Mouse (Mus musculus) c-Kit-positive CD71-positive TER-119-positive erythroid progenitor cells, embryonic 14.5 days (primary cell): Measurements from ENCODE around the gene Dnajb7.

Source experiments
- DNase-seq: peaks from one replicate; pipeline ENCODE4 v3.0.0-alpha.2; 2013; ENCODE audit warnings: low spot score

The Dnajb7 gene

DNA sequence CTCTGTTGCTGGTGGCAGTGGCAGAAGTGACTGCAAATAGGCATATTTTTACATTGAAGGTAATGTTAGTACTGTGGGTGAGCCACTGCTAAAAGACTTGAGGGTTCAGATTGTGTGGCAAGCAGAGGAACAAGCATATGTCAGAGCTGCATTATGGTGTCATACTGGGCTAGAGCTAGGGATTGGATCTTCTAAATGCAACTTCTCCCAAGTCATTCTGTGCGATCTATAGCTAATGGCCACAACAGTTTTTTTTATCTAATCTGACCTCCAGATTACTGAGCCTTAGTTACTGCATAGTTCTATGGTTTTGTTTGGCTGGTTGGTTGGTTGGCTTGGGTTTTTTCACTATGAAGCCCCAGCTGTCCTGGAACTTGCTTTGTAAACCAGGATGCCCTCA lies at the start of gene Dnajb7:
TSS of gene Dnajb7 (minus strand) at position 101 of the 400 bp plus-strand sequence.
- no peak for DNase-seq

DNA sequence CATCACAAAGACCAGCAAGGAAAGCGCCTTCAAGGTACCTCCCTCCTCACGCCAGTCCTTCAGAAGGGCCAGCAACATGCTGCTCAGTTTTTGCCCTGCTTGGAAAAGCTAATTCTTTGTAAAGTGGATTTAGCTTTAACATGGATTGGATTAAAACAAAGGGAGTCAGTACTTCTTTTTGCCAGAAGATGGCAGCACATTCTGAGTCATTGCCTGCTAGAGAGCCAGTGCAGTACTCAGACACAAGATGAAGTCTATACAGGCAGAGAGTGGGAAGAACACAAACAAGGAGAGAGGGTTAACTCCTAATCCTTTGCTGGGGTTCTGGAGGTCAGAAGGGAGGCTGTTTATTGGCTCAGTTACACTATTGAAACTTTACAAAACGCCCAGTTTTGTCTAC lies 40.4 kb upstream of the Dnajb7 start:
- peak; percentile 71 for DNase-seq

DNA sequence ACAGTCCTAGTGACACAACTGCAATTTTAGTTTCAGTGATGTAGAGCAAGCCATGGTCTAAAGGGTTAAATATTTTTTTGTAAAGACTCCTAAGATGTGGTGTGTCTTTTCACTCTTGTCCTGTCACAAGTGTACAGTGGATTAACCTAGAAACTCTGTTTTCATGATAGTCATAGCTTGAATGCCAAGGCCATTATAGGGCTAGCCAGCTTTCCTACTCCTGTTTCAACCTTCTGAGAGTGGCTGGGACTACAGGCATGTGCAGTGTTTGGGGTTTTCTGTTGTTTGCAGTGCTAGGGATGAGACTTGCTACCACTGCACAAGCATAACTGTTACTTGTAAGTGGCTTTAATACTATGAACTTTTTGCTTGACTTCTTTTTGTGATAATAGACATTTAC lies 31.1 kb upstream of the Dnajb7 start:
- DNase-seq, result no peak

DNA sequence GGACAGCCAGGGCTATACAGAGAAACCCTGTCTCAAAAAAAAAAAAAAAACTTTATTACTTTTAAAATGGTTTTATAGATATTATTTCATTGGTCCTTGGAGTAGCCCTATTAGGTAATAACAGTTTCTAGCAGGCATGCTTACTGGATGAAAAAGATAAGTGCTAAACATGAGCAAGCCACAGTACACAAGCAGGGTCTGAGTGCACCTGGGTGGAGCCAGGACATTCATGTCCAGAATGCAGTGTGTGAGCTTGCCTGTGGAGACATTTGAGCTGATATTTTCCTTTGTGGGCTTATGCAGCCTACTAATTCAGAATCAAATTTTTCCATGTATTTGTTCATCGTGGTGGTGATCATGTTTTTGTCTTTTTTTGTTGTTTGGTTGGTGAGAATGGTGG lies 30.2 kb upstream of the Dnajb7 start:
- DNase-seq, result no peak

DNA sequence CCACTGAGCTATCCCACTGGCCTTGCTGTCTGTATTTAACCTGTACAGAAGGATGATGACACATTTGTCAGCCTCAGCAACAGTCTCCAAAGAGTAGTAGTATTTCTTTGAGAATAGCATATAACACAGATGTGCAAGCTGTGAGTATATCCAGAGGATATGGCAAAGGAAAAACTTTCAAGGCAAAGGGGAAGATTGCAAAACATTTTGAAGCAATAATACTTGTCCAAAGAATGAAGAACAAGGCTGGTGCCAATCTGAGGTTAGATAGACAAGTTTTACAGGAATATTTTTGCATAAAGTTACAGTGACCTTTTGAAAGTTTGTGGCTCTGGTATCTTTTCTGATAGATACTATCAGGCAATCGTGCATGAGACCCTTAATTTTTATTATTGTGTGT lies 23.1 kb upstream of the Dnajb7 start:
- no peak for DNase-seq

DNA sequence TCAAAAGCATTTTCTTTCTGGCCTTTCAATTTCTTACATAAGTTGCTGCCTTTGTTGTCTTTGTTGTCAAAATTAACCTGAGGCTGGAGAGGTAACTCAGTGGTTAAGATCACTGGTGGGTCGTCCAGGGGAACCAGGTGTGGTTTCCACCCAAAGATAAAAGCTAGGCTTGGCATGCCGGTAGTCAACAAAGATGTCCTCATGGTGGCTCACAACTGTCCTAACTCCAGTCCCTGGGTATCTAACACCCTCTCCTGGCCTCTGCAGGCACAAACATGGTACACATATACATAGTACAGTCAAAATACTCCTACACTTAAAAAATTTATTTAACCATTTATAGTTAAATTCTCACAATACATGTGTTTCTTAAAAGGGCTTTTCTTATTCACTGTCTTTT lies 19.8 kb upstream of the Dnajb7 start:
- no peak for DNase-seq

DNA sequence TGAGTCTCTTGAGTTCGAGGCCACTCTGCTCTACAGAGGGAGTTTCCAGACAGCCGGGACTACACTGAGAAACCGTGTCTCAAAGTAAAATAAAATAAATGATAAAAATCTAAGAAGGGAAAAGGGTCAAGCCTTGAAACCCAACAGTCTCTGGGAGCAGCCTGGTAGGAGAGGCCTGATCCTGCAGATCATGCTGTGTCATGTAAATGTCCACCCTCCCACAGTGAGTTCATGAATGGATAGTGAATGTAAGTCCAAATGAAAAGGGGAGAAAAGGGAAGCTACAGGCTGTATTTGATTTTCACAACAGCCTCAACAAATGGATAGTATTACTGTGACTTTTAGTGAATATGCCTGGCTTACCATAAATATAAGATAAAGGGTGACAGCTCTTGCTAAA lies 17.2 kb upstream of the Dnajb7 start:
- no peak for DNase-seq

DNA sequence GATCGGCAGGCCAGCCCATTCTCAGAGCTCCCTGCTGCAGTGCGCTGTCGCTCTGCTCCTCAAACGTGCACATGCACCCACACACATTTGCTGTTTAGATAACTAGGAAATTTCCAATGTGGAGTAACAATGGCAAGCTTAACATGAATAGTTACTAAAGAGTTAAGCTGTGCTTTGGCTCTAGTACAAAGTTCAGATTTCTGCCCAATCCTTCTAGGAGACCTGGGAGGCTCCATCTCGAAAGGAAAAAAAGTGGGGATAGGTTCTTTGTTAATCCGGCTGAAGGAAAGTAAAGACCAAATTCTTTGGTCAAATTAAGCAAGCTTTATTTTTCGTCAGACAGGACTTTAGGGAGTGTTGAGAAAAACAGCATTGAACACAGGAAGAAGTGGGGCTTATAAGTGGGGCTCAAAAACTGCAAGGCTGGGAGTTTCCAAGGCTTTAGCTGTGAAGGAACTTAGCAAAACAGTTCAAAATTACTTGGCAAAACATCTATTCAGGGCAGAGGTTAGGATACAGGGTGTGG lies 14.1 kb upstream of the Dnajb7 start:
- DNase-seq, result no peak

DNA sequence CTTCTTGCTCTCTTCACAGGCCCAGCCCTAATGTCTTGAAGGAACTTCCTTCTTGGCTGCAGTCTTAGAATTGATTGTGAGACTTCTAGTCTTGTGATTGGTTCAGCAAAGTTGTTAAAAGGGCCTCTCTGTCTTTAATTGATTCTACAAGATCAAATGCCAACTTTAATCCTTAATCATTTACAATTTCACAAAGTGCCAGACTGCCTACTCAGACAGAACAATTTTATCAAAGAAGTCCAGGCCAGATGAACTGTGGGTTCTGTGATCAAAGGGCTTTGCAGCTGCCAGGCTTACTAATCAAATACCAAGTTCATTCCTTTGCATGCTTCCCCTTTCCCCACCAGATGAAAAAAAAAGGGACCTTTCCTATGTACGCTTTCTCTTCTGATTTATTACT lies 13.4 kb upstream of the Dnajb7 start:
- DNase-seq, result no peak

DNA sequence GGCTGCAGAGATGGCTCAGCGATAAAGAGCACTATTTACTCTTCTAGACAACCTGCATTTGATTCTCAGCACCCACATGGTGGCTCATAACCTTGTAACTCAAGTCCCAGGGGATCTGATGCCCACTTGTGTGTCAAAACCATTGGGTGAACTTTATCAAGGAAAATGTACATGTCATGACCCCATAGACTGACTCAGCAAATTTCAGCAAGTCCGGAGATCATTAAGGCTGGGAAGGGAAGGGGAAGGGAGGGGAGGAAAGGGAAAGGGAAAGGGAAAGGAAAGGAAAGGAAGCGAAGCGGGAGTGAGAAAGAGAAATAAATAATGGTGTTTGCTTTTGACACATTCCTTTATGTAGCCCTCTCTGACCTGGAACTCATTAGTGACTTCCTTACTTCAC lies 10.0 kb upstream of the Dnajb7 start:
- DNase-seq, result no peak

DNA sequence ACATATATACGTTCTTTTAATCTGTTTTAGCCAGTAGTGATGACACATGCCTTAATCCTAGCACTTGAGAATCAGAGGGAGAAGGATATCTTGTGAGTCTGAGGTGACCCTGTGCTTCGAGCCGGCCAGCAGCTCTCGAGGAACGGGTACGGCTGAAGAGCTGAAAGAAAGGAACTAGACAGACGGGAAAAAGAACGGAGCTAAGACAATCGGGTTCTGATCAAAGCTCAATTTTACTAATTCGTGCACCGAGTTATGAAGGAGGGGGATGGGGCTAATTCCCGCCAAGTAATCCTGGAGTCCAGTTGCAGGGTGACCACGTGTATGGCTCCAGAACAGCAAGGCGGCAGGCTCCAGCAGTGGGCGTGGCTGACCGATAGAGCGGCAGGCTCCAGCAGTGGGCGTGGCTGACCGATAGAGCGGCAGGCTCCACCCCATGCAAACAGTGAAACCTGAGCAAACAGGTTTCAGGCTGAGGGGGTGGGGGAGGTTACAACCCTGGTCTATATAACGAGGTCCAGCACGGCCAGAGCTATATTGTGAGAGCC lies 8.7 kb upstream of the Dnajb7 start:
- DNase-seq, result peak; percentile 44

DNA sequence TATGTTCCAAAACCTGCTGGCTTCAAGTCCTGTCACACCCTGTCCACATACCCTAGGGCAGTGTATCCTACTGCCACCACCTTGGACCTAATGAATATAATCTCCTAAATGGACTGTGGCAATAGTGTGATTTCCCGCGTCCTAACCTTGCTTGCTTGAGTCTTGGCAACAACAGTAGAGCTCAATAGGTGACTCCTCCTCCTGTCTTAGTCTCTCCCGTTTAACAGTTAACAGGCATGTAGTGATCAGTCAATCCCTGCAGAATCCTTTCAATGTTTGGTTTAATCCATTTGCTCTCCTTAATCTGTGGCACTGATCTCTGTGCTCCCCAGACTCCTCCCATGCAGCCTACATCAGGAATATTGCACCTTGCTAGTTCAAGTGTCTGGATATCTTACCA lies 3.1 kb downstream of the Dnajb7 start:
- no peak for DNase-seq

DNA sequence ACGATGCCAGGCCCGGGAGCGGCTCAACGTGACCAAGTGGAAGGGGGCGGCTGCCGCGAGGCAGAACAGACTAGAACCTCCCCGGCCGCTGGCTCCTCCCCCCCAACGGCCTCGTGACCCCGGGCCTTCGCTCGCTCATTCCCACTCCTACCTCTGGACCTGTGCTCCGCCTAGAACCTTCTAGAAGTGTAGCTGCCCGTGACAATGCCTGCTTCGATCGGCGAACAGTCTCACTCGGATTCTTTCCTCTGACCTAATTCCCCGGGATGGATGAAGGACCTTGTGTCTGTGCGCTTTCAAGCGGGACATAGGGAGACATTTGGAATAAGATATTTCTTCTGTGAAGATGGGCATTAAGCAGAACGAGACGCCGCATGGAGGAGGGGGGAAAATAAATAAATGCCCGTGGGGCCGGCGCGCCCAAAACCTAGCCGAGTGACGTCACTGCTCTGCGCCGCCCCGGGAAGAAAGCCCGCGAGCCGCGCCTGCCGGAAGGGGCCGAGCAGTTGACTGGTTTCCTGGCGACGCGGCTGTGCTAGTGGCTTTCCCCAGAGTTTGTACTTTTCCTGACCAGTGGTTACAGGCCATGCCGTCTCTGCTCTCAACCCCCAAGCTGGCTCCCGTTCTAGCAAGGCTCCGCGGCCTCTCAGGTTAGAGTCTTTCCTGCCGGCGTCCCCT lies 8.3 kb downstream of the Dnajb7 start, which contains the start of the genes St13 and Xpnpep3:
TSS of gene St13 (minus strand) at position 440 of the 678 bp plus-strand sequence.
TSS of gene Xpnpep3 (plus strand) at position 501 of the 678 bp plus-strand sequence.
- peak; percentile 96 for DNase-seq

DNA sequence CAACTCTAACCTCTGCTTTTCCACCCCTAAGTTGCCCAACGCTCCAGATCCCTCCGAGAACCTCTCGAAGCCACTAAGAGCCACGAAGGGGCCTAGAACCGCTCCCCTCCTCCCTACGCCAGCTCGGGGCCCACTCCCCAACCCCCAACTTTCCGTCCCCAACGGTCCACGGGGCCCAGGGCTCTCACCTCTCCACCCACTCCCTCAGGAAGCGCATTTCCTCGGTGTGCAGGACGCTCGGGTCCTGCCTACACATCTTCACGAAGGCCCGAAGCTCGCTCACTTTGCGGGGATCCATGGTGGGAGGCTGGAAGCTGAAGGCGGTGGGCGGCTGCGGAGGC lies 8.8 kb downstream of the Dnajb7 start:
- no peak for DNase-seq

DNA sequence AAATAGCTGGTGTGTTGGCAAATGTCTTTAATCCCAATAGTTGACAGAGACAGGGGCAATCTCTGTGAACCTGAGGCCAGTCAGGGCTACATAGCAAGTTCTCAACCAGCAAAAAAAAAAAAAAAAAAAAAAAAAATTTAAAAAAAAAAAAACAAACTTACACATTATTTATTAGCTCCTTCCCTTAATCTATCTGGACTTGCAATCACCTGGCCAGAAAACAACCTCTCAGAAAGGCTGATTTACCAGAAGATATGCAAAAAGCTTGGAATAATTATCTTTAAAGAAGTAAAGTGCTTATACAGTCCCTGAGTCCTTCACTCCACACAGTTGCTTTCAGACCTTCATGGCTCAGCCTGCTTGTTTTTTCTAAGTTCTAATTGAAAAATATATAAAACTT lies 9.9 kb downstream of the Dnajb7 start:
- no peak for DNase-seq

DNA sequence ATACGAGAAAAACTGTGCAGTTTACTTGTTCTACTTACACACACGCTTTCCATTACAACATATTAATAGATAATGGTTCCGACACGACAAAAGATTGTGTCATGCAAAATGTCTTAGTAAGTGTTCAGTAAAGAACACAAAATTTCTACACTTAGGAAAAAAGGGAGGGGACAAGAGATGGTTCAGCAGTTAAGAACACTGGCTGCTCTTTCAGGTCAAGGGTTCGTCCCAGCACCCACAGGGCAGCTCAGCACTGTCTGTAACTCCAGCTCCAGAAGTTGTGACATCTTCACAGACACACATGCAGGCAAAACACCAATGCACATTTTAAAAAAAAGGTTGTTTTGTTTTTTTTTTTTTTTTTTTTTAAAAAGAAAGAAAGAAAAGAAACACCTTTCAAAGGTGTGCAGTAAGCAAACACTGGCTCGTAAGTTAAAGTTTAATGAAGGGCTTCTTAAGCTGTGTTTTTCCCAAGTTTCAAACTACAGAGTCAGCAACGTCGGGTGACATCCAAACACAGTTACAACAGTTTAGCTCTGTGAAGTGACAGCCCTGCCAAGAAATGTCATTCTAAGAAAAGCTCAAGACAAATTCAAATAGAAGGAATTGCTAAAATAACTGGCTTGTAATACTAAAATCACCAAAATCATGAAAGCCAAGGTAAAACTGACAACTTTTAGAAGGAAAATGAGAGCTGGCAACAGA lies 13.7 kb downstream of the Dnajb7 start:
- DNase-seq, result no peak

DNA sequence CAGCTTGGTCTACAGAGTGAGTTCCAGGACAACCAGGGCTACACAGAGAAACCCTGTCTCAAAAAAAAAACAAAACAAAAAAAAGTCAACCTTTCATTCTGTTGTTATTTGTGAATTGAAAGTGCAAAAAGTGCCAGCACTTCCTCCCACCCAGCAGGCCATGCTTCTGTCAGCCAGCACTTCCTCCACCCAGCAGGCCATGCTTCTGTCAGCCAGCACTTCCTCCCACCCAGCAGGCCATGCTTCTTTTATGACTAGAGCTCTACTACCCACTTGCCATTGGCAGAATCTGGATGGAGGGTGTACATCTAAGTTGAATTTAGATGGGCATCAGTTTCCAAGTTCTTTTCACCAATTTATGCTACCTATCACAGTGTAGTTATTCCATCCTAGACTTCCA lies 15.1 kb downstream of the Dnajb7 start:
- no peak for DNase-seq

DNA sequence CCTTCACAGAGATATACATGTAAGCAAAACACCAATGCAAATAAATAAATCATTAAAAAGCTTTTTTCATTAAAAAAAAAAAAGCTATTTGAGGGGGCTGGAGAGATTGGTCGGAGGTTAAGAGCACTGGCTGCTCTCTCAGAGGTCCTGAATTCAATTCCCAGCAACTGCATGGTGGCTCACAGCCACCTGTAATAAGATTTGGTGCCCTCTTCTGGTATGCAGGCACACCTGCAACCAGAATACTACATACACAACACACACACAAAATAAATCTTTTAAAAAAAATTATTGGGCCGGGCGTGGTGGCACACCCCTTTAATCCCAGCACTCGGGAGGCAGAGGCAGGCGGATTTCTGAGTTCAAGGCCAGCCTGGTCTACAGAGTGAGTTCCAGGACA lies 21.8 kb downstream of the Dnajb7 start:
- DNase-seq, result no peak

DNA sequence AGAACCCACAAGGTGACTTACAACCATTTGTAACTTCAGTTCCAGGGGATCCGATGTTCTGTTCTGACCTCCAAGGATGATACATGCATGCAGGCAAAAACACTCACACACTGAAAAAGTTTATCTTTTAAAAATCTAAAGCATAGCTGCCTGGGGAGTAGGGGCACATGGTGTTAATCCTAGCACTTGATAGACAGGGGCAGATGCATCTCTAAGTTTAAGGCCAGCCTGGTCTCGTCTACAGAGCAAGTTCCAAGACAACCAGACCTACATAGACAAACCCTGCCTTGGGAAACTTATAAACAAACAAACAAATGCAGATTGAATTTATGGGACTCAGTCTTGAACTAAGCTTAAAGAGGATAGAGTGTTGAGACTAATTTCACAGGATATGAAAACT lies 29.3 kb downstream of the Dnajb7 start:
- no peak for DNase-seq

DNA sequence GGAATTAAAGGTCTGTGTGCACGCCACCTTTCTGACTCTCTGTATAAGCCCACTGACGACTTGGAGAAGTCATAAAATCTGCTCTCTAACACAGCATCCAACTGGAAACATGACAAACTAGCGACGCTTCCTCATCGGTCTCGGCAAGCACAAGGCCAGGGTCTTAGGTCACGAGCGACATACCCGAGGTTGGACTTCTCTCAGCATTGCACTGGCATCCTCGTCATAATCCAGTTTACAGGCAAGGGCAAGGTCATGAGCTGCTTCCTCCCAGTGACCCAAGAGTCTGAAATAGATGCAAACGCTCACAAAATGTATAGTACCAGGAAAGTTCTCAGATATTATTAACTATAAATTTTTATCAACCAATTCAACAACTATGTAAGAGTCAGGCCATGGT lies 33.5 kb downstream of the Dnajb7 start:
- DNase-seq, result no peak

DNA sequence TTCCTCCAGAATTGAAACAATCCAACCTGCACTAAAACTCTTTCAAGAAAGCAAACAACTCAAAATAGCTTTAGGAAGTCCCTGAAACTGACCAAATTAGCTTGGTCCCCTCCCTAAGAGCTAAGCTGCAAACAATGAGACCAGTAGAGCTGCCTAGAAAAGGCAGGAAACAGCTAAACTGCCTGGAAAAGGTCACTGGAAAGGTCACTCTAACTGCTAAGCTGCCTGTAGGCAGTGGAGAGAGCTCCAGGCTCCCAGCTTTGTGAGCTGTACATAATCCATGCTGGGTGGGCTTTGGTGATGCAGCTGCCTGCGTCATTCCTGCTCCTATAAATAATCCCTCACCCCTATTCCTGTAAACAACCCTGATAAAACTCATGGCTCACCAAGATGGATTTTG lies 37.7 kb downstream of the Dnajb7 start:
- DNase-seq, result no peak

DNA sequence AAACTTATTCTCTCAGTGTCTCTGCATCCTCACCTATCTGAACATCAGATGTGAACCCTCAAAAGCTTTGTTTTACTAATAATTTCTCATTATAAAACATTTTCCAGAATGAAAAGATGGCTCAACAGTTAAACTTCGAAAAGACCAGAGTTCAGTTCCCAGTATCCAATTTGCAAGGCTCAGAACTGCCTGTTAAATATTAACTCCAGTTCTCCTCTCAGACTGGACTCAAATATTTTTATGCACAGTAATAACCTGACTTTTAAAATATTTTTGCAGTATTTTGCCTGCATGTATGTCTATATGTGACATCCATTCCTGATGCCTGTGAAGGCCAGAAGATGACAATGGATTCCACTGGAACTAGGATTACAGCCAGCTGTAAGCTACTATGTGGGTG lies 39.5 kb downstream of the Dnajb7 start:
- no peak for DNase-seq

DNA sequence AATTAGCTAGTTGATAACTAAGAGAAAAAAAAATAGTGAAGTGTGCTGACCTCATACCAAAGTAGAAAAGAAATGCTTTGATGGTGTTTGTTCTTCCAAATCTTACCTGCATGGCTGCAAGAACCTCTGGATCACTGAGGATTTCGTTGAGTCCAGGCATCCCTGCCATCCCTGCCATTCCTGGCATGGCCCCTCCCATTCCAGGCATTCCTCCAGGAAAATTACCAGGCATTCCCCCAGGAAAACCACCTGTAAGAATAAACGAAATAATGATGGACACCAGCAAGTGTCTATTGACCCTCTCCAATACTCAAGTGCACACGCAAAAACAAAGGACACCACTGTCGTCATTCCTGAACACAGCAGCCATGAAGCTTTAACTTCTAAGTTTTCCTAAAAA lies 41.9 kb downstream of the Dnajb7 start:
- DNase-seq, result no peak
